8 mouse cellular contexts compared by ENCODE assay signal in genomic region chr5:117134066-117134888, GRCm38 (mm10). TPM values are rescaled to one million over a fixed set of nuclear protein-coding genes. Genes with fewer than 3 reads are reported as not detected.
DNase-seq lines count a peak whose midpoint lies in the region; ATAC-seq and TF ChIP-seq lines count a peak whose summit lies in the region.
"Had no signal": no experiment of that assay in that cellular context is flagged by ENCODE, and none has a peak within 500 bp of the region (broad histone marks: within the 10 kb centered on the region; RNA-seq: fewer than 3 reads in every experiment).

No protein-coding gene starts in this region.

- 41% methylated on average over 19 of the region's 19 CpGs for WGBS in heart, embryonic 15.5 days
- 83% methylated on average over 19 of the region's 19 CpGs for WGBS in forebrain, postnatal 0 days

- peak overlapping the region; percentile 33; the same call in 1 of the 2 replicates for H3K4me2 ChIP-seq in heart, embryonic 15.5 days
- no peak overlapping the region for H3K4me2 ChIP-seq in forebrain, postnatal 0 days (ENCODE audit: low read depth)

- peak; percentile 77 for DNase-seq in 416B (ENCODE audit: low read depth)
- DNase-seq in CD4-positive helper T cell, adult 2 months (ENCODE audit: low read depth, low spot score) = peak; percentile 64
- DNase-seq in lung, postnatal 36 days = peak; percentile 91
- DNase-seq in forebrain, postnatal 0 days = no peak
- DNase-seq in cerebellum, adult 11 months = no peak
- no peak for DNase-seq in gastrocnemius, postnatal 36 days
- DNase-seq: left cerebral cortex, postnatal 4 days had no signal

- H3K4me1 ChIP-seq in heart, embryonic 15.5 days (replicated peaks) = peaks cover 43% of the 10 kb centered on the region
- H3K4me1 ChIP-seq in forebrain, postnatal 0 days (ENCODE audit: insufficient read depth) = no peaks in the 10 kb centered on the region

- peak overlapping the region; percentile 77 for H3K27ac ChIP-seq in heart, embryonic 15.5 days
- H3K27ac ChIP-seq in forebrain, postnatal 0 days (ENCODE audit: low read depth, low read length) = no peak overlapping the region

- peak overlapping the region; percentile 20 for H3K4me3 ChIP-seq in heart, embryonic 15.5 days
- H3K4me3 ChIP-seq in forebrain, postnatal 0 days (ENCODE audit: low read depth, low read length) = no peak overlapping the region

- no peak for ATAC-seq in heart, embryonic 15.5 days (replicated peaks; ENCODE audit: insufficient number of reproducible peaks, insufficient read depth, low FRiP score, low read depth)
- ATAC-seq in forebrain, postnatal 0 days = no peak

- H3K9me3 ChIP-seq in heart, embryonic 15.5 days (replicated peaks) = no peaks in the 10 kb centered on the region
- no peaks in the 10 kb centered on the region for H3K9me3 ChIP-seq in forebrain, postnatal 0 days (ENCODE audit: low read length)

- intact Hi-C loops in gastrocnemius, postnatal 36 days (cut with DNase I) = no loop called here

- no peak for TF ChIP-seq CTCF in forebrain, postnatal 0 days (IDR thresholded peaks at IDR 0.05; ENCODE audit: low read depth)

- H3K27me3 ChIP-seq in heart, embryonic 15.5 days = no peaks in the 10 kb centered on the region
- H3K27me3 ChIP-seq in forebrain, postnatal 0 days (ENCODE audit: insufficient read depth, low read length) = no peaks in the 10 kb centered on the region

- no peak overlapping the region for H3K9ac ChIP-seq in heart, embryonic 15.5 days
- H3K9ac ChIP-seq in forebrain, postnatal 0 days = no peak overlapping the region

- no peaks in the 10 kb centered on the region for H3K36me3 ChIP-seq in heart, embryonic 15.5 days
- H3K36me3 ChIP-seq in forebrain, postnatal 0 days (ENCODE audit: insufficient read depth) = no peaks in the 10 kb centered on the region

RNA-seq across cellular contexts. Expression of gene Taok3, which starts 14.3 kb away (rescaled TPM):
- 10.2 and 13.9 TPM in 2 replicates for polyA plus RNA-seq in heart, embryonic 15.5 days (2015; fragmentation: Nextera tagmentation; extraction: Ambion mirVana)
- 37.2 TPM in 2 replicates for total RNA-seq in forebrain, postnatal 0 days (2014; rRNA removed)
- 40.8 and 57.6 TPM in 2 replicates for polyA plus RNA-seq in forebrain, postnatal 0 days (2015; fragmentation: Nextera tagmentation; extraction: Ambion mirVana)
- total RNA-seq in gastrocnemius, postnatal 36 days (2021) = 1 to 10 TPM; 3.9 to 4.3 TPM

RNA-seq across cellular contexts. Expression of gene Suds3, which starts 18.4 kb away (rescaled TPM):
- polyA plus RNA-seq in heart, embryonic 15.5 days (2015; fragmentation: Nextera tagmentation; extraction: Ambion mirVana) = 53.5 and 58.9 TPM in 2 replicates
- 83.5 and 95.9 TPM in 2 replicates for total RNA-seq in forebrain, postnatal 0 days (2014; rRNA removed)
- polyA plus RNA-seq in forebrain, postnatal 0 days (2015; fragmentation: Nextera tagmentation; extraction: Ambion mirVana) = 75.9 and 76.4 TPM in 2 replicates
- total RNA-seq in gastrocnemius, postnatal 36 days (2021) = 10 to 100 TPM; 70.7 to 72.4 TPM

Comparison
In these comparisons a context has a peak if more than half of its experiments do, and no peak if none do; other contexts are left out.
1. DNase-seq: peak in 416B (single experiment), CD4-positive helper T cell, adult 2 months (single experiment) and lung, postnatal 36 days (single experiment); none in forebrain, postnatal 0 days (single experiment), cerebellum, adult 11 months (single experiment) and gastrocnemius, postnatal 36 days (0 of 2).